Mouse (Mus musculus) brain, embryonic 14.5 days (tissue): ENCODE results near the gene Chp2.

Experiments
- CTCF ChIP-seq: fragments of 200-500 bp; IDR thresholded peaks from 2 replicates; pipeline ENCODE4 v1.5.1; 2012; ENCODE audit warnings: inconsistent platforms, mild to moderate bottlenecking, moderate library complexity, borderline replicate concordance; ENCODE audit not compliant: insufficient read depth, insufficient read length; ENCODE audit errors: extremely low read depth
- POLR2A ChIP-seq: fragments of 200-500 bp; IDR thresholded peaks from 2 replicates; pipeline ENCODE4 v1.6.1; 2012; ENCODE audit warnings: mild to moderate bottlenecking, inconsistent platforms, borderline replicate concordance; ENCODE audit not compliant: poor library complexity, insufficient read depth, insufficient read length, severe bottlenecking; ENCODE audit errors: extremely low read depth

DNA sequence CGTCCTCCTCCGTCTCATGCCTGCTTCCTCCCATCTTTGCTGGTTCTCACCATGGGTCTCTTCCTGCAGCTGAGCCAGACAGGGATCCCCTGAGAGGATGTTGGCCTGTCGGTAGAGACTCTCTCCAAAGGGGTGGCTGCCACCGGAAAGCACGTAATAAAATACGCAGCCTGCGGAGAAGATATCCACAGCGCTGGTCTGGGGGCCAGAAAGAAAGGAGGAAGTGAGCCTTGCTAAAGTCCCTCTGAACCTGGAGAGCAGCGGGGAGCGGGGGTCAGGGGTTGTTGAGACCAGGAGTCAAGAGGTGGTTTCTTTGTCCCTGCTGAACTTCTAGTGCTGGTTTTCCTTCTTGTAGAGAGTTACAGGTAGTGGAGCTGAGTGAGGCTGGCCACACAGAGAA lies 47.7 kb upstream of the Chp2 start:
- TF ChIP-seq CTCF (no peak), POLR2A (no peak)
